In genomic region chr4:13659512-13659843, GRCm38 (mm10) we compare ENCODE assay signal across 16 mouse cellular contexts.
DNase-seq lines count a peak whose midpoint lies in the region; ATAC-seq and TF ChIP-seq lines count a peak whose summit lies in the region.
"Had no signal": no experiment of that assay in that cellular context is flagged by ENCODE, and none has a peak within 500 bp of the region (broad histone marks: within the 10 kb centered on the region; RNA-seq: fewer than 3 reads in every experiment).

No protein-coding gene starts in this region.

- peaks cover 9% of the 10 kb centered on the region for H3K4me1 ChIP-seq in heart, embryonic 13.5 days
- no peaks in the 10 kb centered on the region for H3K4me1 ChIP-seq in lung, embryonic 14.5 days (ENCODE audit: insufficient read depth)
- H3K4me1 ChIP-seq in stomach, embryonic 16.5 days (ENCODE audit: control insufficient read depth, insufficient read depth, low read length) = 0 out of 2 replicates have a peak, but pooled peaks cover 3% of the 10 kb centered on the region
- H3K4me1 ChIP-seq in stomach, postnatal 0 days (replicated peaks; ENCODE audit: control insufficient read depth, insufficient read depth) = no peaks in the 10 kb centered on the region
- H3K4me1 ChIP-seq: intestine, embryonic 15.5 days had no signal

- no peak for ATAC-seq in heart, embryonic 13.5 days (ENCODE audit: extremely low read depth, insufficient number of reproducible peaks, low FRiP score, low TSS enrichment)
- ATAC-seq in lung, embryonic 14.5 days (ENCODE audit: insufficient read depth) = peak; percentile 74
- 0 out of 2 replicates have a peak, but pooled peaks have one; percentile 5 for ATAC-seq in stomach, embryonic 16.5 days (ENCODE audit: insufficient read depth, low FRiP score)
- no peak for ATAC-seq in stomach, postnatal 0 days (ENCODE audit: low FRiP score, low TSS enrichment)
- ATAC-seq in granulocyte monocyte progenitor cell, adult 5-6 weeks (replicated peaks; ENCODE audit: poor library complexity, severe bottlenecking) = no peak
- ATAC-seq: intestine, embryonic 15.5 days; liver, postnatal 0 days had no signal

- TF ChIP-seq CTCF in lung, embryonic 14.5 days (IDR thresholded peaks at IDR 0.05; ENCODE audit: low read depth) = no peak
- no peak for TF ChIP-seq CTCF in stomach, postnatal 0 days (IDR thresholded peaks at IDR 0.05; ENCODE audit: low read depth)

- H3K9ac ChIP-seq in heart, embryonic 13.5 days = no peak overlapping the region
- no peak overlapping the region for H3K9ac ChIP-seq in lung, embryonic 14.5 days
- no peak overlapping the region for H3K9ac ChIP-seq in stomach, embryonic 16.5 days (ENCODE audit: low read length)
- H3K9ac ChIP-seq in stomach, postnatal 0 days (ENCODE audit: low read length) = no peak overlapping the region
- H3K9ac ChIP-seq: intestine, embryonic 15.5 days; liver, postnatal 0 days had no signal

- H3K36me3 ChIP-seq in heart, embryonic 13.5 days = no peaks in the 10 kb centered on the region
- no peaks in the 10 kb centered on the region for H3K36me3 ChIP-seq in lung, embryonic 14.5 days (ENCODE audit: insufficient read depth)
- H3K36me3 ChIP-seq in stomach, embryonic 16.5 days (ENCODE audit: control insufficient read depth, insufficient read depth, low read length) = no peaks in the 10 kb centered on the region
- H3K36me3 ChIP-seq in stomach, postnatal 0 days (ENCODE audit: control insufficient read depth, insufficient read depth, low read length) = no peaks in the 10 kb centered on the region
- H3K36me3 ChIP-seq: heart, embryonic 10.5 days; intestine, embryonic 15.5 days had no signal

- H3K9me3 ChIP-seq in heart, embryonic 13.5 days = no peaks in the 10 kb centered on the region
- H3K9me3 ChIP-seq in lung, embryonic 14.5 days (ENCODE audit: low read depth, low read length) = no peaks in the 10 kb centered on the region
- H3K9me3 ChIP-seq in stomach, embryonic 16.5 days (replicated peaks; ENCODE audit: control insufficient read depth, low read length) = no peaks in the 10 kb centered on the region
- H3K9me3 ChIP-seq in stomach, postnatal 0 days (ENCODE audit: control insufficient read depth, low read length) = no peaks in the 10 kb centered on the region
- H3K9me3 ChIP-seq: heart, embryonic 10.5 days; intestine, embryonic 15.5 days had no signal

- TF ChIP-seq EP300 in stomach, postnatal 0 days (optimal IDR thresholded peaks at IDR 0.05) = no peak

- intact Hi-C loops in heart, postnatal 25 days (cut with DNase I) = no loop called here

- peak overlapping the region; percentile 63 for H3K27ac ChIP-seq in heart, embryonic 13.5 days (replicated peaks)
- peak overlapping the region; percentile 48; the same call in 1 of the 2 replicates for H3K27ac ChIP-seq in lung, embryonic 14.5 days (ENCODE audit: low read depth)
- H3K27ac ChIP-seq in stomach, embryonic 16.5 days (ENCODE audit: low read length) = no peak overlapping the region
- no peak overlapping the region for H3K27ac ChIP-seq in stomach, postnatal 0 days (replicated peaks)
- H3K27ac ChIP-seq: heart, embryonic 10.5 days; intestine, embryonic 15.5 days had no signal

- DNase-seq in heart, postnatal 25 days (ENCODE audit: low spot score) = no peak
- no peak for DNase-seq in lung, embryonic 14.5 days
- no peak for DNase-seq in lung, postnatal 4 days
- DNase-seq in stomach, postnatal 0 days (ENCODE audit: low spot score) = no peak
- DNase-seq: B cell, adult 2 months; gastrocnemius, postnatal 25 days; liver; liver, postnatal 0 days; right cerebral cortex, adult 18-20 months; thymus, adult 18-20 months had no signal

- no peaks in the 10 kb centered on the region for H3K27me3 ChIP-seq in heart, embryonic 13.5 days (replicated peaks)
- no peaks in the 10 kb centered on the region for H3K27me3 ChIP-seq in lung, embryonic 14.5 days (ENCODE audit: insufficient read depth, low read length)
- H3K27me3 ChIP-seq in stomach, embryonic 16.5 days (ENCODE audit: control insufficient read depth, insufficient read depth, low read length) = no peaks in the 10 kb centered on the region
- H3K27me3 ChIP-seq in stomach, postnatal 0 days (ENCODE audit: control insufficient read depth, insufficient read depth, low read length) = no peaks in the 10 kb centered on the region
- H3K27me3 ChIP-seq: intestine, embryonic 15.5 days had no signal

- no peak overlapping the region for H3K4me2 ChIP-seq in heart, embryonic 13.5 days
- H3K4me2 ChIP-seq in lung, embryonic 14.5 days = no peak overlapping the region
- H3K4me2 ChIP-seq in stomach, embryonic 16.5 days (ENCODE audit: low read depth, low read length) = no peak overlapping the region
- H3K4me2 ChIP-seq in stomach, postnatal 0 days (replicated peaks; ENCODE audit: low read depth) = no peak overlapping the region
- H3K4me2 ChIP-seq: intestine, embryonic 15.5 days had no signal

- H3K4me3 ChIP-seq in heart, embryonic 13.5 days = no peak overlapping the region
- no peak overlapping the region for H3K4me3 ChIP-seq in lung, embryonic 14.5 days (ENCODE audit: low read depth, low read length)
- H3K4me3 ChIP-seq in stomach, embryonic 16.5 days (replicated peaks; ENCODE audit: low read length) = no peak overlapping the region
- H3K4me3 ChIP-seq in stomach, postnatal 0 days (ENCODE audit: low read depth, low read length) = no peak overlapping the region
- H3K4me3 ChIP-seq: erythroblast, embryonic 14.5 days; heart, embryonic 10.5 days; intestine, embryonic 15.5 days had no signal

Comparison
In these comparisons a context has a peak if more than half of its experiments do, and no peak if none do; other contexts are left out.
1. ATAC-seq: peak in lung, embryonic 14.5 days (single experiment) and stomach, embryonic 16.5 days (single experiment); none in heart, embryonic 13.5 days (single experiment), stomach, postnatal 0 days (single experiment) and granulocyte monocyte progenitor cell, adult 5-6 weeks (single experiment).
2. H3K27ac ChIP-seq: peak in heart, embryonic 13.5 days (single experiment) and lung, embryonic 14.5 days (single experiment); none in stomach, embryonic 16.5 days (single experiment) and stomach, postnatal 0 days (single experiment).